Mouse (Mus musculus): Measurements from ENCODE around the gene Vwa2.

DNA sequence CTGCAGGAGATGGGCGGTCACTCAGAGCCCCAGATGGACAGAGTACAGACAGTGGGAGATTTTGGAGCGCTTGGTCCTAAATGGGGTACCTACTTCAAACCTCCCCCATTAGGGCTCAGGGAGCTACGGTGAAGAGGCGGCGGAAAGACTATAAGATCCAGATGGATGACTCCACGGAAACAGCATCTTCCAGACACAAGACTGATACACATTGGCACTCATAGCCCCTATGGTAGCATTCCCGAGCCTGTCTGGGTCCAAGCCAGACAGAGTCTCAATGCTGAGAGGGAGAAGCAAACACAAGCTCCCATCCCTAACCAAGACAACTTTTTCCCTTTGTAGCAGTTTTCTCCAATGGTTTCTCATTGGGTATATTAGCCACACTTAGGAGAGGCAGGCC lies 76.8 kb downstream of the Vwa2 start:
- no peak for TF ChIP-seq CTCF (IDR thresholded peaks at IDR 0.05; ENCODE audit: low read depth)
- TF ChIP-seq EP300 (IDR thresholded peaks at IDR 0.05; ENCODE audit: low read depth) = no peak

All from liver, embryonic 14.5 days (tissue).